Mouse (Mus musculus) lung, adult 2 months (tissue): ENCODE results near the gene Ajm1.

Experiments used
- CTCF ChIP-seq: fragments of 200-500 bp; IDR thresholded peaks from 2 replicates; pipeline ENCODE4 v1.5.1; 2011; ENCODE audit warnings: mild to moderate bottlenecking, low read length, control low read depth; ENCODE audit not compliant: insufficient read depth
- POLR2A ChIP-seq: fragments of 200-500 bp; IDR thresholded peaks from 2 replicates; pipeline ENCODE4 v1.6.1; 2011; ENCODE audit warnings: low read depth, mild to moderate bottlenecking, control low read depth, low read length, borderline replicate concordance; ENCODE audit errors: extremely low read depth

DNA sequence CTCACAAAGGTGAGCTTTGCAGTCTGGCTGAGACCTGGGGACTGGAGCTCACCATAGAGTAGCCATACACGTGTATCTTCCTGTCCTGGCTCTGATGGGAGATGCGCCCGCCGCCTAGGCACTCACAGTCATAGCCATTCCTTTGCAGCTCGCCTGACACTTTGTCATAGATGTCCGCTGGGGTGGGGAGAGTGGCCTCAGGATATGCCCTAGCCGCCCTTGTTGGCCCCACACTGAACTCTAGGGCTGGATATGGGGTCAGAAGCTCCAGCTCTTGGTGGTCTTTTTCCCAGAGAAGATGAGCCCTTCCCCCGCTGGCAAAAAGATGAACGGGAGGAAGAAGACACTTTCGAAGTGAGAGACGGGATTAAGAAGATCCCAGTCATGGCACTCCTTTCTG is 7.4 kb downstream of the Ajm1 start:
- TF ChIP-seq CTCF (no peak), POLR2A (no peak)
